Mouse (Mus musculus): ENCODE measurements around the gene Rabac1.
A peak's percentile ranks its signal among the peaks of the same experiment; 100 is the strongest.

Rabac1 gene

DNA sequence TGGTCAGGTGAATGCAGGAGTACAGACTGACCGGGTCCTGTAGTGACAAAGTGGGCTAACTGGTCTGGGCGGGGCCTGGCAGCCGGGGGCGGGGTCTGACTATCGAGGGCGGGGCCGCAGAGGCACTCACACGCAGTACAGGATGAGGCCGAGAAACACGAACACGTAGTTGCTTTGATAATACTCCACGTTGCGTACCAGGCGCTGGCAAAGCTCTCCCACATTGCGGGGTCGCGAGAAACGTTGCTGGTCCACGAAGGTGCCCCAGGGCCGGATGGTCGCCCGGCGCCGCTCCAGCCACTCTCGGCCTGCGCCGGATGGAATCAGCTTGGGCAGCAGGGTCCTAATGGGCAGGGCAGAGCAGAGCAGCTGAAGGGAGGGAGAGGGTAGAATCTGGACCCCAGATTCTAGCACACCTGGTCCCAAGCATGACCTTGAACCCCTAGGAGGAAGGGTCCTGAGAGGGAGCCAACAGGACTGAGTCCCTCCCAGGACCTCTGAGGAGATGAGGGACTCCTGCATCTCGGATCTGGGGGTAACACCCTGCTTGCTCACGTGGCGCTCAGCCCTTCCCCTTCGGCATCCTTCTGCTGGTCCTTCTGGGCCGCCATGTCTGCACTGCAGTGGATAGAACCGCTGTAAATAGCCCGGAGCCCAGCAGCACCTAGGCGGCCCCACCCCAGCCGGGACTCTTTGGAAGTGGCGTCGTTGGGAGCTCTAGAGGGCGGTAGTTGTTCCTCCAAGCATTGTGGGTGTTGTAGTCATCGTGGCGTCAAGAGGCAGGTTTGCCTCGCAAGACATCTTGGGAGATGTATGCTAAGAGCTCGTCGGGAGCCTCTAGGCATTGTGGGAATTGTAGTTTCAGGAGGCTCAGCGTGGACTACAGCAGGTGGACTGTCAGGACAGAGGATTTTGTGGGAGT lies at the start of gene Rabac1:
Rabac1 (minus strand) TSS at position 783 of the 922 bp plus-strand sequence.
- DNase-seq (ENCODE audit: low spot score), result peak; percentile 90

DNA sequence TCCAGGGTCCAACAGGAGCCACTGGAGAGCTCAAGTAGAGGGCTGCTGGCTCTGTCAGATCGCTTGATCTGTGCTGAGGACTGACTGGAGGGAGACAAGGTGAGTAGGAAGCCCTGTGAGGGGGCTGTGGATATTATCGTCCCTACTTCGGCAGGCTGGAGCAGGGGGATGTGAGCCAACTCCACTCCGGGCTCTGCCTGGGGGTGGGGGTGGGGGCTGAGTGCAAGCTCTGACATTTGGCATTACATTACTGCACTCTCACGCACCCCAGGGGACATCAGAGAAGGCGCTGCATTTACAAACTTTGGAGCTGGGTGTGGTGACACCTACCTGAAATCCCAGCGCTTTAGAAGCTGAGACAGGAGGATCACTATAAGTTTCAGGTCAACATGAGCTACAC lies 39.0 kb upstream of the Rabac1 start:
- DNase-seq (ENCODE audit: low spot score), result no peak

DNA sequence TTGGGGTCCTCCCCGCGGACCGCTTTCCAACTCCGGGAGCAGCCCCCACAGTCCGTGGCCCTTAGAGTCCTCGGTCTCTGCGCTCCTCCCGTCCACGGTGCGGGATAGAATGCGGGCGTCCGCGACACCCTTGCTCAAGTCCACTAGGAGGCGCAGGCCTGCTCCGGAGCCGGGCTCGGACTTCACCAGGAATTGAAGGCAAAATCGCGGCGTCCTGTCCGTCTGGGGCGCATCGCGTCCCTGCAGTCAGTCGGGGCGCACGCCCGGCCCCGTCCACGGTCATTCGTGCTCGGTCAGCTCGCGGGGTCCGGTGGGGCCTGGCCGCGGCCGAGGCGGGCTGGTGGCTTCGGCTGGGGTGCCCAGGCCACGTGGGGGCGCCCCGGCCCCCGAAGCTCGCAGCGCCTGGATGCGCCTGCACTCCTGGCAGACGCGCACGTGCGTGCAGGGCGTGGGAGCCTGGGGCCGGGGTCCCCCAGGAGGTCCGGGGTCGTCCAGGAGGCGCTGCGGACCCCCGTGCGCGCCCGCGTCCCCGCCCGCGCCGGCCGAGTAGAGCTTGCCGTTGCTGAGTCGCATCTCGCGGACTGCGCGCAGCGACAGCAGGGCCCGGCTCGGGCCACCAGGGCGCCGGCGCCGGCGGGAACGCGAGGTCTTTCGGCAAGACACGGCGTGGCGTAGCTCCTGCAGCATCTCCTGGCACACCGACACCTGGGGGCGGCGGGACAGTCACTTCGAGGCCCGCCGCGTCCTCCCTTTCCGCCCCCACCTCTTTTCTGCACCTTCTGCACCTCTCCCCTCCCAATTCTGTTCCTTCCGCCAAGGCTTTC lies 37.7 kb upstream of the Rabac1 start:
- DNase-seq (ENCODE audit: low spot score), result no peak

- DNase-seq (ENCODE audit: low spot score), result no peak
These were observed 36.6 kb upstream of the Rabac1 start for GRCm38 (mm10) chr7:25009099-25009700.

DNA sequence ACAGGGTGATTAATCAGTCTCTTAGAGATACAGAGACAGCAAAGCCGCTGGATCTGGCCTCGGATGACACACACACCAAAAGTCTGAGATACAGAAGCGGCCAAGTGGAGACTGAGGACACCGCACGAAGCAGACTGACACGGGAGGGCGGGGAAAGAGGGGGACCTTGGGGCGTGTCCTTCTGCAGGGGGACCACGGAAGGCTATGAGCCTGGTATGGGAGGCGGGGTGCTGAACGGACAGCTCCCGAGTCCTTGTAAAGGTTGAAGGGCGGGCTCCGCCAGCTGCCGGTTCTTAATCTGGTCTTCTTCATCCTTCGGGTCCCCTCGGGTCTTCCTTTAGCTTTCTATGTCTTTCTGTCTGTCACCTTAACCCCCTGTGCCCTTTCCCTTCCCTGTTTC lies 36.1 kb upstream of the Rabac1 start:
- DNase-seq (ENCODE audit: low spot score), result peak; percentile 42

- no peak for DNase-seq (ENCODE audit: low spot score)
These were observed 35.2 kb upstream of the Rabac1 start for GRCm38 (mm10) chr7:25007609-25008374.

- no peak for DNase-seq (ENCODE audit: low spot score)
These were observed 34.2 kb upstream of the Rabac1 start for GRCm38 (mm10) chr7:25006586-25007364.

DNA sequence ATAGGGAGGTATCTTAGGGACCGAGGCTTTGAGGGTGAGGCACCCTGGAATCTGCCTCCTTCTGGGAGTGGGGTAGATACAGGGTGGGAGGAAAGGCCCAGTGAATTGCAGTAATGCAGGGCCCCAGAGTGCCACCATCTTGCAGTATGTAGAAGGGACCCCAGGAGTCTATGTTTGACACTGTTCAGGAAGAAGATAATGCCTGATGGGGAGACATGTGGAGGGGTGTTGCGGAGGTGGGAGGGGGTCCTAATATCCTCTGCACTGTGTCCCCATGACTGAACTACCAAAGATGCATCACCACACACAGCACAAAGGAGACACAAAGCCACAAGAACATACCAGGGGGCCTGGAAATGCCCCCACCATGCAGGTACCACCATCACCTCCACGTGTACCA lies 33.6 kb upstream of the Rabac1 start:
- no peak for DNase-seq (ENCODE audit: low spot score)

DNA sequence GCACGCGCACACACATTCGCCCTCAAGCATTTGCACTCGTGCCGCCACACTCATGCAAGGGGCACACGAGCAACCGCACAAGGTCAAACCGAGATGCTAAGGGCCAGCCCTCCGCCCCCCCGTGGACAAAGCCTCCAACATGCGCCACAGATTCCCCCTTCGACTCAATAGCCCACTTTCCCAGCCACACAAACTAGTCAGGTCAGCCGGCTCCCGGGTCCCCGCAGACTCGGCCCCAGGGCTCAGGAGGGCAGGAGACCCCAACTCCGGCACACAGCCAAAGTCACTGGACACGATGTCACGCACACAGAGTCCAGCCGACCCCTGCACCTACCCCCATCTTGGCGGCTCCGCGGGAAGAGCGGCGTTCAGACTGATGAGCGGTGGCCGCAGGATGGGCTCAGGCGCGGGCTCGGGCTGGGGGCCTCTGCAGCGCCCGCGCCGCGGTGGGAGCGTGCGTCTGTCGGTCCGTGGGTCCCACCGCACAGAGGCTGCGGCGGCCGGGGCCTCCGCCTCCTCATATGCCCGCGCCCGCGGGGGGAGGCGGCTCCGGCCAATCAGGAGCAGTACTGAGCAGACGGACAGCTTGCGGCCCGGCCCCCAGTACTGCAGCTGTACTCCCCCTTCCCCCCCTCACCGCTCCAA lies 33.0 kb upstream of the Rabac1 start, which contains the start of gene Atp1a3:
Atp1a3 (minus strand) TSS at position 538 of the 645 bp plus-strand sequence.
- DNase-seq (ENCODE audit: low spot score), result no peak

DNA sequence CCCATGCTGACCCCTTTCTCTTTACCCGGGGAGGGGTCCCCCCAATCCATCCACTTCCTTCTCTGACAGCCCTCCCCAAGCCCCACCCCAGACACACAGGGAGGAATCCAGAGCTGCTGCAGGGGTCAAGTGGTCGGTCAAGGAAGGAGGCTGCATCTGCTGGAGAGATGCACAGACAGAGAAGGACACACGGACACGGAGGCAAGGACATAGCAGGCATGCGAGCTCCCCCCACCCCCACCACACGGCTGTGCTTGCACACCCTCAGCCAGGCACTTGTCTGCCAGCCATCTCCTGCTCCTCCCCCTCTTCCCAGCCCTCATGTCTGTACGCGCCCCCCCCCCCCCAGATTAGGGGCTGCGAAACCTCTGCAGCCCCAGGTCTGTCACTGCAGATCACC lies 32.3 kb upstream of the Rabac1 start:
- no peak for DNase-seq (ENCODE audit: low spot score)

DNA sequence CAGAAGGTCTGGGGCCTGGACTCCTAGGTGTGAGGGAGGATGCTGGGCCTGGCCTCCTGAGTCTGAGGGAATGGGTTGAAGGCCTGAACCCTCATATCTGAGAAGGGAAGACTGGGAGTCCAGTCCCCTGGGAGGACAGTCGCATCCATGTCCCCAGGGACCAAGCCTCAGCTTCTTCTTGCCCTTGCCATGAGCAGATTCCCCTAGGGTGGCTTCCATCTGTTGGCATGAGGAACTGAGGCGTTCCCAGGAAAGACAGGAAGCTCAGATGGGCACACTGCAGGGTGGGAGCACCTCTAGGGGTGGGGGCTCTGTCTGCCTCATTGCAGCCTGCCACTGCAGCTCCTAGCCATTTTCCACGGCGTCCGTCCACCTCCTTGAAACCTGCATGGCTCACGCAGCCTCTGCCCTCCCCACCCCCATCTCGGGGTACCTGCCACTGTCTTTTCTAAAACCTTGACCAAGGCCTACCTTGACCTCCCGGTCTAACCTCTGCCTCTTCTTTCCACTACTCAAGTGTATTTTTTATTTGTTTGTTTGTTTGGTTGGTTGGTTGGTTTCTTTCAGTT lies 31.4 kb upstream of the Rabac1 start:
- no peak for DNase-seq (ENCODE audit: low spot score)

DNA sequence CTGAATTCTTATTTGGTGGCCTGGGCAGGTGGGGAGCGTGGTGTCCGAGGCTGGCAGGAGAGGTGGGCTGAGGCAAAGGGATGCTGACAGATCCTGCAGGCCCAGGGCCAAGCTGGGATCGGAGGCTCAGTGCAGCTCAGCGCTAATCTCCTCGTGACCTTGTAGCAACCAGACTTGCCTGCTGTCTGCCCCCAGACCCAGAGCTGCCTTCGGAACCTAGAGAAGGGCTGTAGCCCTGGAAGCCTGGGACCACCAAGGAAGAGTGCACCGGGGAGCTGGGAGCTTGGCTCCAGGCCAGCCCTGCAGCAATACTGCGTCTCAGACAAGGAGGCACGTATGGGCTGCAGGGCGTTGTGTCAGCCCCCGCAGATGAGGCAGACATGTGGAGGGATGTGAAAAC lies 30.7 kb upstream of the Rabac1 start:
- DNase-seq (ENCODE audit: low spot score), result no peak

DNA sequence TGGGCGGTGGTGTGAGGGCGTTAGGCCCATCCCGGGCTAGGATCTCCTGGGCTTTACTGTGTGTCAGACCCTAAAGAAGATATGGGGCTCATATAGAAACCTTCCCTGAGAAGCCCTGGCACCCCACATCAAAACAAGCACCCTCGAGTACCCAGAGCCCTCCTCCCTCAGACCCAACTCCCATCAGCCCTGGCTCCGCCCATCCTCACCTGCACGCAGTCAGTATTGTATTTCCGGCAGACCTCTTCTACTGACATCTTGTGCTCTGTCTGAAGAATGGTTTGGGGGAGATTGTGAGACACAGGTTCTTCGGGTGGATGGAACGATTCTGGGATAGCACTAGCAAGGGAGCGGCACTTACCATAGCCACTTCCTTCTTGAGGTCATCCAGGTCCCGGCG lies 28.2 kb upstream of the Rabac1 start:
- peak; percentile 77 for DNase-seq (ENCODE audit: low spot score)

GRCm38 (mm10) chr7:25000211-25000610 lies 27.7 kb upstream of the Rabac1 start:
- DNase-seq (ENCODE audit: low spot score), result peak; percentile 56

DNA sequence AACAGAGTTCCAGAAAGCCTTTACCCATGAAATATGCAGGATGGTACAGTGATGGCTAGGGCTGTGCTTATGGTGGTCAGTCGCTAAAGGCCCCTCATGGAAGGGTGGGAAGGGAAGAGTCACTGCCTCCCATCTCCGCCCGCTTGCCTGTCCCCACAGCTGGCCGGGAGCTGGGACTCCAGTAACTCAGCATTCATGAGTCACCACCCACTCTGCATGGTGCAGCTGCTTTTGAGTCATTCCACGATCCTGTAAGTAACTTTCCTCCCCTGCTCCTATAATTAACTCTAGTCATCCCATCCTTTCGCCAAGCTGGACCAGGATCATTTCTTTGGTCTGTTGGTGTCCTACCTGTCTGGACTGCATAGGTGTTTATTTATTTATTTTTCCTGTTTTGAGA lies 20.5 kb upstream of the Rabac1 start:
- no peak for DNase-seq (ENCODE audit: low spot score)

DNA sequence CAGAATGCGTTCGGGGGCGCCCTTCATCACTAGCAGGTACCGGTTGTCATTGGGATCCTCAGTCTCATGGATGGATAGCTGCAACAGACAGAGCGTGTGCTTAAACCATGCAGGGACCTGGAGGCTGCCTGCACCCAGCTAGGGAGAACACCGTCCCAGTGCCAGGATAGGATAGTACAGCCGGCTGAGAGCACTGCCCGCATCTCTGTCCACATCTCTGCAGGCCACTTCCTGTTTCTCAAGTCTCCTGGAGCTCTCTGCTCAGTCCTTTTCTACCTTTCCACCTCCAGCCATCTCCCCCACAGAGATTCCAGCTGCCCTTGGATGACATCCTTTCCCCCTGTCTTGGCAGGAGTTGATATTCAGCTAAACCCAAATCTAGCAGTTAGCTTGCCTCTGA lies 17.9 kb upstream of the Rabac1 start:
- no peak for DNase-seq (ENCODE audit: low spot score)

DNA sequence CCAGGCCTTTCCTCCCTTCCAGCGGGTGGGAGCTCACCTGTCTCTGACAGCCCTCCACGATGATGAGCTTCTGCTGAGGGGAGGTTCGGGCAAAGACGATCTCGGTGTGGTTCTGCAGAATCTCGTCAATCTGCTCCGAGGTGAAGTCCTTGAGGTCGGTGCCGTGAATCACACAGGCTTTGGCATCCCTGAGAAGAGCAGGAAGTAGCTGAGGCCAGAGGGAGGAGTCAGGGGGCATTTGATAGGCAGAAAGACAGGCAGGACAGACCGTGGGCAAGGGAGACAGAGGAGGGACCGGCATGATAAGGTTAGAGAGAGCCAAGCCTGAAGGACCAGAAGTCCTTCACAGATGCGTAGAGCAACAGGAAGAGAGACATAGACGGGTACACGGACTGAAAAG lies 15.4 kb upstream of the Rabac1 start:
- DNase-seq (ENCODE audit: low spot score), result no peak

DNA sequence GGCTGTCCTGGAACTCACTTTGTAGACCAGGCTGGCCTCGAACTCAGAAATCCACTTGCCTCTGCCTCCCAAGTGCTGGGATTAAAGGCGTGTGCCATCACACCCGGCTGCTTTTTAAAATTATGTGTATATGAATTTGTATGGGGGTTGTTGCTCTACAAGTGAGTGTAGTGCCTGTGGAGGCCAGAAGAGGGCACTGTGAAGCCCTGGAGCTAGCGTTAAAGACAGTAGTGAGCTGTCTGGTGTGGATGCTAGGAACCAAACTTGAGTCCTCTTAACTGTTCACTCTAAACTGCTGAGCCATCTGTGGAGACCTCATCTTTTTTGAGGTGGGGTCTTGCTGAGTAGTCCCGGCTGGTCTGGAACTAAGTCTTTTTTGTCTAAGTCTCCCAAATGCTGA lies 13.2 kb upstream of the Rabac1 start:
- no peak for DNase-seq (ENCODE audit: low spot score)

GRCm38 (mm10) chr7:24984307-24984706 lies 11.8 kb upstream of the Rabac1 start:
- no peak for DNase-seq (ENCODE audit: low spot score)

DNA sequence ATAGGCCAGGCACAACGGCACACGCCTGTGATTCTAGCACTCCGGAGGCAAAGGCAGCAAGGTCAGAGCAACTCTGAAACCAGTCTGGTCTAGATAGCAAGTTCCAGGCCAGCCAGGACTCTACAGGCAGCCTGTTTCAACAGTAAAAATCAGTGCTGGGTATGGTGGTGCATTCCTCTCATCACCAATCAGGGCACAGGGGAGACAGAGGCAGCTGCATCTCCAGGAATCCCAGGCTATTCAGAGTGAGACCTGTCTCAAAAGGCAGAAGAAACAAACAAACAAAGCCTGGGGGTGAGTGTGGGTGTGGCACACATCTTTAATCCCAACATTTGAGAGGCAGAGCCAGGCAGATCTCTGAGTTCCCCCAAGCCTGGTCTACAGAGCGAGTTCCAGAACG lies 10.8 kb upstream of the Rabac1 start:
- DNase-seq (ENCODE audit: low spot score), result no peak

All from T-cell, adult 2 months (primary cell).